Comparison of ENCODE assay signal across 15 mouse cellular contexts in genomic region chr2:58597556-58597955, GRCm38 (mm10). TPM values are rescaled to one million over a fixed set of nuclear protein-coding genes. Genes with fewer than 3 reads are reported as not detected.
DNase-seq lines count a peak whose midpoint lies in the region; ATAC-seq and TF ChIP-seq lines count a peak whose summit lies in the region.
"Had no signal": no experiment of that assay in that cellular context is flagged by ENCODE, and none has a peak within 500 bp of the region (broad histone marks: within the 10 kb centered on the region; RNA-seq: fewer than 3 reads in every experiment).

No protein-coding gene starts in this region.

- peaks cover 12% of the 10 kb centered on the region; the same call in 1 of the 2 replicates for H3K4me1 ChIP-seq in forebrain, embryonic 16.5 days (replicated peaks; ENCODE audit: control insufficient read depth, insufficient read depth, low read length)
- H3K4me1 ChIP-seq in forebrain, postnatal 0 days (ENCODE audit: insufficient read depth) = no peaks in the 10 kb centered on the region
- H3K4me1 ChIP-seq: forebrain, embryonic 12.5 days had no signal

- no peaks in the 10 kb centered on the region for H3K36me3 ChIP-seq in forebrain, embryonic 16.5 days (ENCODE audit: control insufficient read depth, insufficient read depth)
- H3K36me3 ChIP-seq in forebrain, postnatal 0 days (ENCODE audit: insufficient read depth) = no peaks in the 10 kb centered on the region
- H3K36me3 ChIP-seq: embryonic facial prominence, embryonic 13.5 days; forebrain, embryonic 12.5 days; heart, embryonic 13.5 days had no signal

- H3K27me3 ChIP-seq in forebrain, embryonic 16.5 days (replicated peaks; ENCODE audit: control insufficient read depth, insufficient read depth, low read length) = no peaks in the 10 kb centered on the region
- no peaks in the 10 kb centered on the region for H3K27me3 ChIP-seq in forebrain, postnatal 0 days (ENCODE audit: insufficient read depth, low read length)
- H3K27me3 ChIP-seq: CH12.LX; embryonic facial prominence, embryonic 13.5 days; forebrain, embryonic 12.5 days; heart, embryonic 13.5 days; Patski had no signal

- peak; percentile 13; the same call in 1 of the 2 replicates for ATAC-seq in forebrain, embryonic 16.5 days
- ATAC-seq in forebrain, postnatal 0 days = no peak
- ATAC-seq: activated CD4-positive, CD25-positive, alpha-beta regulatory T cell, adult 4 months; inflammation-experienced regulatory T-cells, adult 6 months; intestine, postnatal 0 days; Patski had no signal

- H3K9me3 ChIP-seq in forebrain, embryonic 16.5 days (ENCODE audit: control insufficient read depth, low read length) = no peaks in the 10 kb centered on the region
- H3K9me3 ChIP-seq in forebrain, postnatal 0 days (ENCODE audit: low read length) = 0 out of 2 replicates have a peak, but pooled peaks cover 3% of the 10 kb centered on the region
- H3K9me3 ChIP-seq: embryonic facial prominence, embryonic 13.5 days; forebrain, embryonic 12.5 days; heart, embryonic 13.5 days had no signal

- H3K4me2 ChIP-seq in forebrain, embryonic 16.5 days (ENCODE audit: low read length) = no peak overlapping the region
- no peak overlapping the region for H3K4me2 ChIP-seq in forebrain, postnatal 0 days (ENCODE audit: low read depth)
- H3K4me2 ChIP-seq: embryonic facial prominence, embryonic 13.5 days; forebrain, embryonic 12.5 days; heart, embryonic 13.5 days had no signal

- WGBS in forebrain, embryonic 16.5 days = 94% methylated on average over 3 of the region's 3 CpGs
- WGBS in forebrain, postnatal 0 days = 92% methylated on average over 3 of the region's 3 CpGs

- no peak overlapping the region for H3K4me3 ChIP-seq in forebrain, embryonic 16.5 days (replicated peaks; ENCODE audit: low read length)
- no peak overlapping the region for H3K4me3 ChIP-seq in forebrain, postnatal 0 days (ENCODE audit: low read depth, low read length)
- H3K4me3 ChIP-seq: embryonic facial prominence, embryonic 13.5 days; forebrain, embryonic 12.5 days; heart, embryonic 13.5 days had no signal

- H3K9ac ChIP-seq in forebrain, embryonic 16.5 days (replicated peaks; ENCODE audit: low read depth, low read length) = no peak overlapping the region
- H3K9ac ChIP-seq in forebrain, postnatal 0 days = no peak overlapping the region
- H3K9ac ChIP-seq: embryonic facial prominence, embryonic 13.5 days; forebrain, embryonic 12.5 days; heart, embryonic 13.5 days had no signal

- TF ChIP-seq CTCF in forebrain, postnatal 0 days (IDR thresholded peaks at IDR 0.05; ENCODE audit: low read depth) = no peak

- DNase-seq in forebrain, postnatal 0 days = no peak
- peak; percentile 27 to 32 for DNase-seq in cerebellum, adult 18-20 months
- peak; percentile 19 for DNase-seq in cerebellum, adult 8-10 months
- DNase-seq in cerebellum, postnatal 14 days = peak; percentile 51 to 55
- no peak for DNase-seq in thymus, postnatal 36 days
- no peak for DNase-seq in frontal cortex, postnatal 36 days (ENCODE audit: low spot score in 2 of 2)

- H3K27ac ChIP-seq in forebrain, embryonic 16.5 days (ENCODE audit: low read length) = no peak overlapping the region
- H3K27ac ChIP-seq in forebrain, postnatal 0 days (ENCODE audit: low read depth, low read length) = no peak overlapping the region
- H3K27ac ChIP-seq: forebrain, embryonic 12.5 days had no signal

RNA-seq across cellular contexts. Expression of gene Upp2, which starts 30.5 kb away (rescaled TPM):
- 11.7 and 16.8 TPM in 2 replicates for polyA plus RNA-seq in forebrain, embryonic 16.5 days (2015; fragmentation: Nextera tagmentation; extraction: Ambion mirVana)
- total RNA-seq in forebrain, postnatal 0 days (2014; rRNA removed) = 12.6 and 19.9 TPM in 2 replicates
- 10.8 and 12.5 TPM in 2 replicates for polyA plus RNA-seq in forebrain, postnatal 0 days (2015; fragmentation: Nextera tagmentation; extraction: Ambion mirVana)
- total RNA-seq: CH12.LX had no signal

RNA-seq across cellular contexts. Expression of gene Acvr1, which starts 30.6 kb away (rescaled TPM):
- 7.4 and 9.8 TPM in 2 replicates for polyA plus RNA-seq in forebrain, embryonic 16.5 days (2015; fragmentation: Nextera tagmentation; extraction: Ambion mirVana)
- 14.8 and 16.4 TPM in 2 replicates for total RNA-seq in forebrain, postnatal 0 days (2014; rRNA removed)
- polyA plus RNA-seq in forebrain, postnatal 0 days (2015; fragmentation: Nextera tagmentation; extraction: Ambion mirVana) = 5.6 and 6.4 TPM in 2 replicates
- total RNA-seq: CH12.LX had no signal

Comparison
In these comparisons a context has a peak if more than half of its experiments do, and no peak if none do; other contexts are left out.
1. DNase-seq: peak in cerebellum, adult 18-20 months (2 of 2), cerebellum, adult 8-10 months (single experiment) and cerebellum, postnatal 14 days (2 of 2); none in forebrain, postnatal 0 days (single experiment), thymus, postnatal 36 days (0 of 2) and frontal cortex, postnatal 36 days (0 of 2).